Mouse (Mus musculus) left cerebral cortex, adult 8-10 months (tissue): ENCODE data around the gene Litaf. TPM values are rescaled to one million over a fixed set of nuclear protein-coding genes. Genes with fewer than 3 reads are reported as not detected.

Source experiments
- DNase-seq, 2 experiments: peaks; one replicate each; pipeline ENCODE4 v3.0.0; 2022; ENCODE audit warnings: low spot score in 2 of 2
- microRNA-seq, 2 experiments: library from miRNA; unstranded; fragments of <30 nt; microRNA quantifications; one replicate each; pipeline ENCODE4 v1.2.0; 2022
- total RNA-seq, 4 experiments: library from RNA; stranded (reverse); gene quantifications; 2 replicates each; pipeline ENCODE4 v1.2.4; 2022

The Litaf gene
- total RNA-seq, 4 experiments from 2014 or later = 18.7 to 24.5 (median 21.6) TPM

DNA sequence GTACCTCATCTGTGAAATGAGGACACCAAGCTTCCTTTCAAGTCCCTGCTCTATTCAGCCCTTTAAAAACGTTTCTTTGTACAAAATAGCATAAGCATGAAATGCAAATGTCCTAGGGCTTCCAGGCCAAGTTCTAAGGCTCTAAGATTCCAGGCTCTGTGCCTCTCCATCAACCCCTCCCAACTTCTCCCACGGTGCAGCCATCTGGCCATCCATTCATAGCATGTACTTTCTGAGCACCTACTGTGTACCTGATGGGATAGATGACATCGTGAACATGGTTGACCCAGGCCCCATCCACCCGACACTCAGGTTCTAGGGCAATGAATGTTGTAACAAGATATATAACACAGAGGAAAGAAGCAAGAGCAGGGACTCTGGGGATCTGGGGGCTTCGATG lies 142.4 kb downstream of the Litaf start:
- no peak for DNase-seq

DNA sequence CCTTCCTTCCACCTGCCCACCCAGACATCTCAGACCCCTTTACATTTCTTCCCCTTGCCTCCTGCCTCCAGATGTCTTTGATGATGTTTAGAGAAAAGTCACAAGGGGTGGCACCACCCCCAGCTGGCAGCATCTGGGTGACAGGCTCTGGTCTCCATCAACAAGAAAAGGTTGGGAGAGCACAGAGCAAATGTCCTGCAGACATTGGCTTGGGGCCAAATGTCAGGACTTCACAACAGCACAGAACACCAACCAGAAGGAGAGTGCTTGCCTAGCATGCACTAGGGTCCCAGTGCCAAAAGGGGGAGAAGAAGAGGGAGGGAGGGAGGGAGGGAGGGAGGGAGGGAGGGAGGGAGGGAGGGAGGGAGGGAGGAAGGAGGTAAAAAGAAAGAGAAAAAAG lies 146.1 kb downstream of the Litaf start:
- DNase-seq = no peak

DNA sequence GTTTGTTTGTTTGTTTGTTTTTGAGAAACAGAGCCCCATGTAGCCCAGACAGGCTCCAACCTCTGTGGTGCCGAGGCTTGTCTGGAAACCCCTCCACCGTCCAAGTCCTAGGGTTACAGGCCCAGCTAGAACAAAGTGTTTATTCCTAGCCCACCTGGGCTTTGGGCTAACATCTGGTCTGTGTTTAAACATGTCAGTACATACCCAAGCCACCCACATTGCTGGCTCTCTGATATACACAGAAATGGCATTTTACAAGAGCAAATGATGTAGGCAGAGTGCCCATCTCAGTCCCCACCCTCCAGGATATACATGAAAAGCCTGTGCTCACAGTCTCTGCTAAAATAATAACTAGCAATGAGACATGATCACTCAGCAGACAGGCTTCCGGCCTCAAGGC lies 149.7 kb downstream of the Litaf start:
- DNase-seq = no peak

DNA sequence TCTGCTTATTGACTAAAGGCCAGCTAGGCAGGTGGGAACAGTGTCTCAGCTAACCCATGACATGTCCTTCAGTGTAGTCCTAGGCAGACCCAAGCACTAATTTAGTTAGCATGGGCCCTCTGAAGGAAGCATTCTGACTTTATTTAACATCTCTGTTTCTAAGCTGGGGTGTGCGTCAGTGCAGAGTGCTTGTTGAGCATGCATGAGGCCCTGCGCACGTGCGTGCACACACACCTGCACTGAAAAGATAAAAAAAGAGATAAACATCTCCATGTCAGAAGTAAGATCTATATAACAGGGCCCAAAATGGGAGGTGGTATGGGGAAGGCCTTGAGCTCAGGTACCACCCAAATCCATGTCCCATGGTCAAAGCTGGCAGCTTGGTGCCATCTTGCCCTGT lies 150.9 kb downstream of the Litaf start:
- DNase-seq = no peak

DNA sequence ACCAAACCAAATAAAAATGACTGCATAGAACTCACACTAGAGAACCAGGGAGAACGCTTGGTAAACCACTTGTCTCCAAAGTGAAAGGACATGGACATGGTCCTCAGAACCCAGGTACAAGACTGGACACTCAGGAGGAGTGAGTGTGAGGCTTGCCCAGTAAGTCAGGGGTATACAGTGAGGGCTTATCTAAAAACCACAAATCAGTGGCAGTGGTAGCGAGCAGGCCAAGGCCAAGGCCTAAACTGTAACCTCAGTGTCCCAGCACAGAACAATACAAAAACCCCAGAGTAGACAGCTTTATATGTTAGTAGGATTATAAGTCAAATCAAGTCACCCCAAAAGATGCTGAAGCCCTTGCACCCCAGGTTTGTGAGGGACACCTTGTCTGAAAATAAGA lies 154.9 kb downstream of the Litaf start:
- no peak for DNase-seq

DNA sequence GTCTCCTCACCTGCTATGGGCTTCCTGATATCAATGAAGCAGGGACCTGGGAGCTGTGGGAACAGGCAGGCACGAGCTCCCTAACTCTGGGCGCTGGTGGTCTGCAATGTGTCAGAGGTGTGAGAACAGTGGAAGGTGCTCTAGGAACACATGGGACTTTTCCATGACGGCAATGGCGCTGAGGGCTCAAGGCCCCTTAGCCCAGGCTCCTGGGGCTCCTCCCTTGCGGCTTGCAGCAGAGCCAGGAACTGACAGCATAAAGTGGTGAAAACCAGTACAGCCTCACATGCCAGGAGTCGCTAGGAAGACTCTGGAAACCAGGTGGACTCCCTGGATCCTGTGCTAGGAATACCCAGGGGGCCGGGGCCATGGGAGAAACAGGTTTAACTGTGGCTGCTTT lies 155.4 kb downstream of the Litaf start:
- DNase-seq = no peak

Small RNAs within 50 kb of the gene (microRNA-seq; reads per million reads assigned to microRNA genes)
- gene Gm26268 = 0 reads per million in 2 experiments

Other genes starting within 250 kb of the Litaf start
- gene Rmi2, start 231.1 kb downstream of the Litaf start, total RNA-seq = under 1 TPM; 0.14 to 0.57 (median 0.17) TPM
- 100 to 1,000 TPM; 174 to 204 (median 186) TPM for gene Snn, start 5.2 kb downstream of the Litaf start, total RNA-seq
- 10 to 100 TPM; 29.1 to 31.7 (median 30.0) TPM for gene Txndc11, start 68.5 kb upstream of the Litaf start, total RNA-seq
- 10 to 100 TPM; 51.9 to 75.8 (median 64.6) TPM for gene Zc3h7a, start 110.2 kb upstream of the Litaf start, total RNA-seq
- gene Rsl1d1, start 137.2 kb upstream of the Litaf start, total RNA-seq = 10 to 100 TPM; 49.5 to 53.6 (median 51.3) TPM
- 10 to 100 TPM; 80.6 to 86.1 (median 82.8) TPM for gene Gspt1, start 188.2 kb upstream of the Litaf start, total RNA-seq
- gene Tnfrsf17, start 247.7 kb upstream of the Litaf start, total RNA-seq = under 1 TPM; 0.48 to 0.78 (median 0.53) TPM